Mouse (Mus musculus) neural tube, embryonic 14.5 days (tissue): ENCODE results near the gene Hhat. TPM values are rescaled to one million over a fixed set of nuclear protein-coding genes. Genes with fewer than 3 reads are reported as not detected.

Source experiments
- ATAC-seq: fragments of 200-750 bp; cut with Nextera tagmentation; 2 replicates; pipeline ENCODE4 v1.8.0; 2017; ENCODE audit warnings: low read depth, mild to moderate bottlenecking, moderate TSS enrichment, moderate library complexity
- H3K27ac ChIP-seq: fragments of 300-500 bp; sonication (generic); 2 replicates; pipeline ENCODE4 v1.5.1; 2014; ENCODE audit warnings: low read depth, mild to moderate bottlenecking, control low read depth, low read length, moderate library complexity, mixed read lengths
- H3K27me3 ChIP-seq: fragments of 300-500 bp; sonication (generic); 2 replicates; pipeline ENCODE4 v1.6.1; 2014; ENCODE audit warnings: low read length; ENCODE audit not compliant: control insufficient read depth, insufficient read depth
- H3K36me3 ChIP-seq: fragments of 300-500 bp; sonication (generic); 2 replicates; pipeline ENCODE4 v1.6.1; 2014; ENCODE audit warnings: low read length, mixed read lengths; ENCODE audit not compliant: control insufficient read depth, insufficient read depth
- H3K4me1 ChIP-seq: fragments of 300-500 bp; sonication (generic); 2 replicates; pipeline ENCODE4 v1.6.1; 2014; ENCODE audit warnings: low read length; ENCODE audit not compliant: control insufficient read depth, insufficient read depth
- H3K4me2 ChIP-seq: fragments of 300-500 bp; sonication (generic); 2 replicates; pipeline ENCODE4 v1.6.1; 2014; ENCODE audit warnings: mild to moderate bottlenecking, low read depth, low read length, control low read depth
- H3K4me3 ChIP-seq: fragments of 300-500 bp; sonication (generic); 2 replicates; pipeline ENCODE4 v1.5.1; 2014; ENCODE audit warnings: low read depth, low read length, control low read depth, mixed read lengths
- H3K9ac ChIP-seq: fragments of 300-500 bp; sonication (generic); replicated peaks from 2 replicates; pipeline ENCODE4 v1.6.1; 2014; ENCODE audit warnings: low read depth, mild to moderate bottlenecking, control low read depth, low read length, mixed read lengths
- H3K9me3 ChIP-seq: fragments of 300-500 bp; sonication (generic); 2 replicates; pipeline ENCODE4 v1.6.1; 2016; ENCODE audit warnings: low read length; ENCODE audit not compliant: control insufficient read depth
- WGBS: fragments of 180-500 bp; shearing (Covaris S2); extraction: QIAGEN DNeasy Blood & Tissue Kit; methylation state at CpG from one replicate; pipeline ENCODE4 v1.1.7; 2014; 5-methylcytosine and 5-hydroxymethylcytosine counted together
- polyA plus RNA-seq: library from polyadenylated mRNA; unstranded; fragments of >200 nt; fragmentation: Nextera tagmentation; extraction: Ambion mirVana; gene quantifications from 2 replicates; pipeline ENCODE4 v1.2.1, GENCODE M21; 2014

The Hhat gene
- polyA plus RNA-seq, 1 experiment from 2014 or later, result 3.1 TPM

DNA sequence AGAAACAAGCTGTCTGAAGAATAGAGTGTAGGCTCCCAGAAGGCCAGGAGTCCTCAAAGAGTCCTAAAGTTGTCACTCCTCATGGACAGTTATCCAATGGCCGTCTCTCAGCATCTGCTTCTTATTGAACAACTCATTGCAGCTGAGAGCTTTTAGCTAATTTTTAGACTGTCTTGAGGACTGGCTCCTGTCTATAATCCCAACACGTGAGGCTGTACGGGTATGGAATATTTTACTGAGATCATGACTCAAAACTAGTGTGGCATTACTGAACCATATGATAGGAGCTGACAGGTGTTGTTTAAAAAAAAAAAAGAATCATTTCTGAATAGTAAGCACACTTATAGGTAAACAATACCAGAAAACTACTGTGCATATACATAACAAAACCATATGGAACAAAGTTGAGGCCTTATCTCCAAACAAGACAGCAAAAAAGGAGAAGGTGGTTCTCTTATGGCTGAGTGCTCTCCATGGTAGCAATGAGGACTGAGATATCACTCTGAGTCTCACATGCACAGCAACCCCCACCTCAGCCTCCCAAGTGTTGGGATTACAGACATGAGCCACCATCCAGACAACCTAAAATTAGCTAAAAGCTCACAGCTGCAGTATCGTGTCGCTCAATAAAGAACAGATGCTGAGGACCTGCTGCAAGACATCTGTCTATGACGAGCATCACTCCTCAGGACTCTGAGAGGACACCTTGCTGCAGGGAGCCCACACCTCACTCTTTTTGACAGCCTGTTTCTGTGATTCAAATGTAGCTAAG lies 21.6 kb downstream of the Hhat start:
- Histone ChIP-seq H3K4me2 (no peak overlapping the region), H3K27ac (no peak overlapping the region), H3K27me3 (no peaks in the 10 kb centered on the region), H3K4me1 (peaks cover 7% of the 10 kb centered on the region; the same call in 1 of the 2 replicates), H3K9ac (no peak overlapping the region), H3K9me3 (no peaks in the 10 kb centered on the region), H3K36me3 (no peaks in the 10 kb centered on the region), H3K4me3 (no peak overlapping the region)
- ATAC-seq, result no peak
- WGBS, result 81% methylated on average over 6 of the region's 6 CpGs

DNA sequence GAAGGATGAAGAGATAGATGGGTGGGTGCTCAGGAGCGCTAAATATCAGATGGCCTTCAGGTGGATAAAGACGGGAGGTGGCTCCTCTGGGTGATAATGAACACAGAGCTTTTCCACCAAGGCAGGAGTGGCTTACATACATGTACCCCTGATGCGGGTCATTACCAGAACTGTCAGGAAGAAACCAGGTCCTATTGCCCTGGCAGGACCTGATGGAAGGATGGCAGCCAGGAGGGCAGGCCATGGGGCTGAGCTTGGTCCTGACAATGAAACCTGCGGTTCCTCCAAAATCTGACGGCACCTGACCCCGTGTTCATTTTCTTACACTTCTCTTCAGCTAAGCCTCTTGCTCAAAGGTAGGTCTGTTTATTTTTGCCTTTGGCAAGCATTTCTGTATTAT lies 24.8 kb downstream of the Hhat start:
- 92% methylated on average over 6 of the region's 6 CpGs for WGBS
- Histone ChIP-seq H3K4me3 (no peak overlapping the region), H3K27ac (no peak overlapping the region), H3K36me3 (no peaks in the 10 kb centered on the region), H3K27me3 (no peaks in the 10 kb centered on the region), H3K9me3 (no peaks in the 10 kb centered on the region), H3K4me1 (no peaks in the 10 kb centered on the region), H3K9ac (no peak overlapping the region), H3K4me2 (no peak overlapping the region)
- ATAC-seq, result no peak

DNA sequence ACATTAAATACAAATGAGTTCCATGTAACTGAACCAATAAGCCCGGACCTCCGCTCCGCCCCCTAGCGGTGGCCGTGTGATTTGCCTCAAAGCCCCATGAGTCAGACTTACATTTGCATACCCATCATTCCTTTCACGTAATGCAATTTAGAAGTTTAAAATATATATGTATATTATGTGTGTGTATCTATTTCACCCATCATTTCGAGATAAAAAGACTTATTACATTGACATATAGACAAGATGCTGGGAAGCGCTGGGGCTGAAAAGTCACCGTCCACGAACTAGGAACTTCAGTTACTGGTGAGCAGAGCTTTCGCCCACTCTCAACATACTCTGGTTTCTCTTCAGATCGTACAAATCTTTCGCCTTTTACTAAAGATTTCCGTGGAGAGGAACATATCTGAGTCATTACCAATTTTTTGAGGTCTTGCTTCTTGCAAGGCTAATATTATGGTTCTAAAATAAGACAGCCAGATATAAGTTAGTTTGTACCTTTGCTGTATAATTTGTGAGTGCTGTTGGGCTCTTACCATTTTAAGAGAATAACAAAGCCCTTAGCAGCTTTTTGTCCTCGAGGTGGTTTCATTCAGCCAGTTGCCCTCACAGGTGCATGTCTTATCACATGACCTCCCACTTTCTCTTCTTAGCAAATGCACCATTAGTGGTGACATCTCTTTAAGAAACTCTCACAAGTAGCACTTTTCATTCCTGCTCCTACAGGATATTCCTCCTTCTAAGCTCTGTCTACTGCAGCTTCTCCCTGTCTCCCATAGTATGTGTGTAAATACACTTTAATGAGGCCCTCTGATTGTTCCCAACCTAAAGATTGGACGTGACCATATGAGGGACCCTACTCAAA lies 25.6 kb downstream of the Hhat start:
- 9% methylated on average over 16 of the region's 16 CpGs for WGBS
- H3K27ac ChIP-seq, result no peak overlapping the region
- no peaks in the 10 kb centered on the region for H3K9me3 ChIP-seq
- H3K4me2 ChIP-seq, result no peak overlapping the region
- no peak overlapping the region for H3K9ac ChIP-seq
- no peak for ATAC-seq
- no peaks in the 10 kb centered on the region for H3K36me3 ChIP-seq
- H3K4me3 ChIP-seq, result no peak overlapping the region
- H3K4me1 ChIP-seq, result no peaks in the 10 kb centered on the region
- no peaks in the 10 kb centered on the region for H3K27me3 ChIP-seq

DNA sequence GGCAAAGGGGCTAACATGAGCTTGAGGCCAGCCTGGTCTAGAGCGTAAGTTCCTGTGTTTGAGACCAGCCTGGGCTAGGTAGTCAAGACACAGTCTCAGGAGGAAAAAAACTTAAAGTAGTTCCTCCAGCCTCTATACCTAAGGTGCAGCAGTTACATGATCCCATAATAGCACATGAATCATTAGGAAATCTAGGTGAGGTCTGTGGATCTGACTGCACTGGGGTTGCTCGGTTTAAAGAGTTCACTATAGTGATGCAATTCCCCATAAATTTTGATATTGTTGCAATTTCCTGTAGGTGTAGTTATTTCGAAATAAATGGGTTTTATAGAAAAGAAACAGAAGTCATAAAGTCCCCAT lies 26.2 kb downstream of the Hhat start:
- H3K27me3 ChIP-seq, result no peaks in the 10 kb centered on the region
- no peak overlapping the region for H3K9ac ChIP-seq
- no peaks in the 10 kb centered on the region for H3K9me3 ChIP-seq
- no peaks in the 10 kb centered on the region for H3K36me3 ChIP-seq
- ATAC-seq, result no peak
- no peak overlapping the region for H3K27ac ChIP-seq
- H3K4me2 ChIP-seq, result no peak overlapping the region
- no peak overlapping the region for H3K4me3 ChIP-seq
- H3K4me1 ChIP-seq, result no peaks in the 10 kb centered on the region
- 60% methylated on average over 3 of the region's 3 CpGs for WGBS

DNA sequence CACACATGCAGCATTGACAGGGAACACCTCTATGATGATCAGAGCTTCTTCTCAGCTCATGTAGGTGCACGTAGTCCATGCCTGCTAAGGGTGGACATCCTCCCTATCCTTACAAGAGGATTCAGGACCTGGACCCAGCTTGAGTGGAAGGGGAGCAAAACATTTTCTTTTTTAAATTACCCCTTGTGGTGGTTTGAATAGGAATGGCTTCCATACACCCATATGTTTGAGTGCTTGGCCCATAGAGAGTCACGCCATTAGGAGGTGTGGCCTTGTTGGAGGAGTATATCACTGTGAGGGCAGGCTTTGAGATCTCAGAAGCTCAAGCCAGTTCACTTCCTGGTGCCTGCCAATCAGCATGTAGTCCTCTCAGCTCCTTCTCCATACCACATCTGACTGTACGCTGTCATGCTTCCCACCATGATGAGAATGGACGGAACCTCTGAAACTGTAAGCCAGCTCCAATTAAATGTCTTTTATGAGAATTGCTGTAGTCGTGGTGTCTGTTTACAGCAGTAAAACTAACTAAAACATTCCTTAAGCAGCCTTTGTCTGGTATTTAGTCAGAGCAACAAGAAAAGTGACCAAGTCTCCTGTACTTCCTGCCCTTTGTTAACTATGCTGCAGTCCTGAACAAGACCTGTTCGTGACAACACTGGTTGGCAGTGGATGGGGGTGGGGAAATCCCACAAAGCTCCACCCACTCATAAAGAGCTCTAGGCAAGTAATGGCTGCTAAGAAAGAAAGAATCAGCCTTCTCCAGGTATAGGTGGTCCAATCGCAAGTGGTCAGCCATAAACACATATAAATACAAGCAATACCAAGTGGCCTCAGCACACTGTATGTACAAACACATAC lies 28.4 kb downstream of the Hhat start:
- Histone ChIP-seq H3K9ac (no peak overlapping the region), H3K4me2 (no peak overlapping the region), H3K27ac (no peak overlapping the region), H3K36me3 (no peaks in the 10 kb centered on the region), H3K27me3 (no peaks in the 10 kb centered on the region), H3K4me1 (no peaks in the 10 kb centered on the region), H3K9me3 (no peaks in the 10 kb centered on the region), H3K4me3 (no peak overlapping the region)
- 72% methylated on average over 7 of the region's 7 CpGs for WGBS
- ATAC-seq, result no peak

DNA sequence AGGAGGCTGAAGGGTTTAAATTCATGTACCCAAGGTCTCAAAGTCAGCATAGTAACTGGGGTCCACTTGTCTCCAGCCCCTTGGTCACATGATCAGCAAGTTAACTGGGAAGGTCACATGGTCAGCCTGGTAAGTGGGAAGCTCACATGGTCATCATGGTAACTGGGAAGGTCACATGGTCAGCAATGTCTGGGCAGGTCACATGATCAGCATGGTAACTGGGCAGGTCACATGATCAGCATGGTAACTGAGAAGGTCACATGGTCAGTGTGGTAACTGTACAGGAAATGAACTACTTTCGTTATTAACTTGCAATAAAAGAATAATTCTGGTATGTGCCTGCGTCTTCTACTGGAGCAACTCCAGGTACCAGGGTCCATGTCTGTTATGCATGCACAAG lies 29.1 kb downstream of the Hhat start:
- H3K9me3 ChIP-seq, result no peaks in the 10 kb centered on the region
- no peak overlapping the region for H3K9ac ChIP-seq
- no peaks in the 10 kb centered on the region for H3K27me3 ChIP-seq
- no peaks in the 10 kb centered on the region for H3K36me3 ChIP-seq
- no peak overlapping the region for H3K4me2 ChIP-seq
- ATAC-seq, result no peak
- WGBS, result 97% methylated on average over 2 of the region's 2 CpGs
- H3K4me1 ChIP-seq, result no peaks in the 10 kb centered on the region
- no peak overlapping the region for H3K27ac ChIP-seq
- H3K4me3 ChIP-seq, result no peak overlapping the region

DNA sequence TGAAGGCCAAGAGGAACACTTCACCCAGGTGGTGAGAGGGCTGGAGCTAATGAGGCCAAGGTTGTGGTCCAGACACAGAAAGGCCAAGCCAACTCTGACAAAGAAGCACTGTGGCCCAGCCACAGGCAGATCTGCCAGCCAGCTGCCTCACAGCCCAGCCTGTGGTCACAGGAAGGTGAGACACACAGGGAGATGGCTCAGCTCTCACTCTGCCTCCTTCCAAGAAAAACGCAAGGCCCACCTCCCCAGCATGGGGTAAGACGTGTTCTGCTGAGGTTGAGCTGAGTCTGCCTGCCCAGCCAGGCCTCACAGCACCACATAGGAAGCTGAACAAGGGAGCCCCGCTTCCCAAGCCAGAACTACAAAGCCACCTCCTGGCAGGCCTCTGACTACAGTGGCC lies 34.5 kb downstream of the Hhat start:
- H3K9me3 ChIP-seq, result no peaks in the 10 kb centered on the region
- H3K36me3 ChIP-seq, result no peaks in the 10 kb centered on the region
- ATAC-seq, result no peak
- WGBS, result 62% methylated on average over 3 of the region's 3 CpGs
- H3K4me3 ChIP-seq, result no peak overlapping the region
- no peak overlapping the region for H3K4me2 ChIP-seq
- no peaks in the 10 kb centered on the region for H3K27me3 ChIP-seq
- no peaks in the 10 kb centered on the region for H3K4me1 ChIP-seq
- H3K27ac ChIP-seq, result no peak overlapping the region
- 0 out of 2 replicates have a peak overlapping the region, but pooled peaks have one; percentile 3 for H3K9ac ChIP-seq

DNA sequence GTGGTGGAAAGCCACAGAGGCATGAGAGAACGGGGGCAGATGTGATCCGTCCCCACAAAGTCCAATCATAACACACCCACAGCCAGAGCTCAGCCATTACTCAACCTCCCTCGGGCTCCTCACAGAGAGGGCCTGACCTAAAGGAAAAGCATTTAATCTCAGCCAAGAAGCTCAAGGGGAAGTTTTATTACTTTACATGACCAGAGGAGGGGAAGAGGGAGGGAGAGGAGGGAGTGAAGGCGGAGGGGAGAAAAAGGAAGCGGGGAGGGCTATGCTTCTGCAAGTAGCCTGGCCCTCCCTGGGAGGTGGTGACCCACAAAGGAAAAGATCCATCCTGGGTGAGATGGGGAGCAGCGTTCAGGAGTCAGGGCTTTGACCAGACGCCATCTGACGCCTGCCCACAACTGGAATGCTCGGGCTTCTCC lies 35.0 kb downstream of the Hhat start:
- Histone ChIP-seq H3K4me2 (no peak overlapping the region), H3K4me3 (no peak overlapping the region), H3K27ac (no peak overlapping the region), H3K4me1 (no peaks in the 10 kb centered on the region), H3K9me3 (no peaks in the 10 kb centered on the region), H3K36me3 (no peaks in the 10 kb centered on the region), H3K9ac (no peak overlapping the region), H3K27me3 (no peaks in the 10 kb centered on the region)
- 41% methylated on average over 9 of the region's 9 CpGs for WGBS
- no peak; the same call in 1 of the 2 replicates for ATAC-seq
